ENCODE assay signal across 13 mouse cellular contexts in the genomic region with DNA sequence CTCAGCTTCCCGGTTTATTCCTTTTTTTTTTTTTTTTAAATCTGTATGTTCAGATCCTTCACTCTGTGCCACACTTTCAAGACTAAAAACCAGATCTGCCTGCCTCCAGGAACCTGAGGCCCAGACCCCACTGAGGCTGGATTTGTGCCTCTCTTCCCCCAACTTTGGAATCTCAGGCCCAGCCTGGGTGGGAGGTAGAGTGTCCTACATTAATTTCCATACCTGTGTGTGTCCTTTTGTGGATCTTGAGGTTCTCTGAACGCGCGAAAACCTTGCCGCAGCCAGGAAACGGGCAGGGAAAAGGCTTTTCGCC. TPM values are rescaled to one million over a fixed set of nuclear protein-coding genes. Genes with fewer than 3 reads are reported as not detected.
DNase-seq lines count a peak whose midpoint lies in the region; ATAC-seq and TF ChIP-seq lines count a peak whose summit lies in the region.
"Had no signal": no experiment of that assay in that cellular context is flagged by ENCODE, and none has a peak within 500 bp of the region (broad histone marks: within the 10 kb centered on the region; RNA-seq: fewer than 3 reads in every experiment).

No protein-coding gene starts in this region.

- peaks cover 10% of the 10 kb centered on the region for H3K4me1 ChIP-seq in forebrain, embryonic 12.5 days
- peaks cover 14% of the 10 kb centered on the region; the same call in 1 of the 2 replicates for H3K4me1 ChIP-seq in limb, embryonic 13.5 days
- H3K4me1 ChIP-seq in olfactory bulb, adult 2 months (ENCODE audit: control insufficient read depth, insufficient read depth, low read length): peaks cover 4% of the 10 kb centered on the region; the same call in 1 of the 2 replicates

- peak overlapping the region; percentile 94 for H3K9ac ChIP-seq in forebrain, embryonic 12.5 days
- no peak overlapping the region for H3K9ac ChIP-seq in limb, embryonic 13.5 days

- H3K36me3 ChIP-seq in forebrain, embryonic 12.5 days (replicated peaks): peaks cover 15% of the 10 kb centered on the region
- H3K36me3 ChIP-seq in limb, embryonic 13.5 days: no peaks in the 10 kb centered on the region

- no peak for DNase-seq in layer of hippocampus, adult 2 months (ENCODE audit: low spot score in 2 of 2)
- DNase-seq in layer of hippocampus, postnatal 25 days (ENCODE audit: extremely low spot score in 1 of 2, low spot score in 1 of 2): no peak
- no peak for DNase-seq in frontal cortex, adult 2 months (ENCODE audit: extremely low spot score in 1 of 2, low spot score in 1 of 2)
- DNase-seq in thymus, postnatal 10 days (ENCODE audit: low spot score in 2 of 2): no peak
- no peak for DNase-seq in gastrocnemius, postnatal 4 days (ENCODE audit: low spot score in 2 of 2)
- DNase-seq: heart, adult 2 months; left cerebral cortex, postnatal 4 days; right cerebral cortex, postnatal 14 days had no signal

- H3K4me3 ChIP-seq in layer of hippocampus, adult 2 months: peak overlapping the region; percentile 49
- peak overlapping the region; percentile 79 for H3K4me3 ChIP-seq in forebrain, embryonic 12.5 days (replicated peaks)
- H3K4me3 ChIP-seq in limb, embryonic 13.5 days: peak overlapping the region; percentile 34
- peak overlapping the region; percentile 57 for H3K4me3 ChIP-seq in olfactory bulb, adult 2 months (ENCODE audit: insufficient read depth, low read depth, low read length)
- H3K4me3 ChIP-seq: erythroblast, embryonic 14.5 days had no signal

- H3K9me3 ChIP-seq in forebrain, embryonic 12.5 days: no peaks in the 10 kb centered on the region
- H3K9me3 ChIP-seq in limb, embryonic 13.5 days: no peaks in the 10 kb centered on the region

- ATAC-seq in forebrain, embryonic 12.5 days (ENCODE audit: low FRiP score): no peak
- ATAC-seq in limb, embryonic 13.5 days (ENCODE audit: low FRiP score, low read depth): no peak

- 0% methylated on average over 7 of the region's 7 CpGs for WGBS in forebrain, embryonic 12.5 days
- 0% methylated on average over 7 of the region's 7 CpGs for WGBS in limb, embryonic 13.5 days
- 12% methylated on average over 7 of the region's 7 CpGs for WGBS in olfactory bulb, adult 2 months

- no peak for TF ChIP-seq CTCF in layer of hippocampus, adult 2 months (conservative IDR thresholded peaks at IDR 0.05)
- TF ChIP-seq CTCF in olfactory bulb, adult 2 months (IDR thresholded peaks at IDR 0.05; ENCODE audit: insufficient read depth, low read depth, low read length): no peak

- peak overlapping the region; percentile 58 for H3K4me2 ChIP-seq in forebrain, embryonic 12.5 days
- peak overlapping the region; percentile 50; the same call in 1 of the 2 replicates for H3K4me2 ChIP-seq in limb, embryonic 13.5 days (replicated peaks)

- H3K27me3 ChIP-seq in forebrain, embryonic 12.5 days: peaks cover 48% of the 10 kb centered on the region
- peaks cover 92% of the 10 kb centered on the region for H3K27me3 ChIP-seq in limb, embryonic 13.5 days

- H3K27ac ChIP-seq in layer of hippocampus, adult 2 months: peak overlapping the region; percentile 48; the same call in 1 of the 2 replicates
- peak overlapping the region; percentile 97 for H3K27ac ChIP-seq in forebrain, embryonic 12.5 days
- no peak overlapping the region for H3K27ac ChIP-seq in limb, embryonic 13.5 days
- peak overlapping the region; percentile 71 for H3K27ac ChIP-seq in olfactory bulb, adult 2 months (ENCODE audit: insufficient read depth, low read depth, low read length)
- H3K27ac ChIP-seq: heart, adult 2 months; kidney, postnatal 0 days had no signal

- TF ChIP-seq POLR2A in olfactory bulb, adult 2 months (IDR thresholded peaks at IDR 0.05; ENCODE audit: insufficient read depth, low read depth, low read length): no peak

RNA-seq across cellular contexts. Expression of a gene that starts 1.6 kb away (rescaled TPM):
- 1 to 10 TPM; 2.8 to 3.3 TPM for total RNA-seq in layer of hippocampus, adult 2 months (2021)
- 1 to 10 TPM; 2.0 to 2.1 TPM for total RNA-seq in layer of hippocampus, postnatal 25 days (2021)
- polyA plus RNA-seq in forebrain, embryonic 12.5 days (2016; fragmentation: Nextera tagmentation; extraction: Ambion mirVana): 56.4 and 60.5 TPM in 2 replicates
- polyA plus RNA-seq in limb, embryonic 13.5 days (2015; fragmentation: Nextera tagmentation; extraction: Ambion mirVana): 0.33 and 0.41 TPM in 2 replicates
- polyA plus RNA-seq in olfactory bulb, adult 2 months (2012; ENCODE audit: insufficient read depth, insufficient read length, low replicate concordance, missing spikeins): not detected in 2 replicates
- 9.9 and 10.3 TPM in 2 replicates for polyA plus RNA-seq in frontal cortex, adult 2 months (2012; rRNA removed)
- under 1 TPM; 0.73 to 0.78 TPM for total RNA-seq in gastrocnemius, postnatal 4 days (2021)
- total RNA-seq: heart, adult 2 months had no signal
- polyA plus RNA-seq: heart, adult 2 months; kidney, postnatal 0 days had no signal

RNA-seq across cellular contexts. Expression of a gene that starts 1.8 kb away (rescaled TPM):
- total RNA-seq in layer of hippocampus, adult 2 months (2021): 10 to 100 TPM; 12.1 to 18.4 TPM
- total RNA-seq in layer of hippocampus, postnatal 25 days (2021): 10 to 100 TPM; 10.1 to 13.2 TPM
- 13.9 and 14.4 TPM in 2 replicates for polyA plus RNA-seq in forebrain, embryonic 12.5 days (2016; fragmentation: Nextera tagmentation; extraction: Ambion mirVana)
- polyA plus RNA-seq in limb, embryonic 13.5 days (2015; fragmentation: Nextera tagmentation; extraction: Ambion mirVana): 0.22 and 0.28 TPM in 2 replicates
- polyA plus RNA-seq in olfactory bulb, adult 2 months (2012; ENCODE audit: insufficient read depth, insufficient read length, low replicate concordance, missing spikeins): not detected in 2 replicates
- 113 and 143 TPM in 2 replicates for polyA plus RNA-seq in frontal cortex, adult 2 months (2012; rRNA removed)
- 1 to 10 TPM; 2.2 to 2.4 TPM for total RNA-seq in gastrocnemius, postnatal 4 days (2021)
- total RNA-seq: heart, adult 2 months had no signal
- polyA plus RNA-seq: erythroblast, embryonic 14.5 days; kidney, postnatal 0 days had no signal
